Mouse (Mus musculus): ENCODE measurements around the gene Rlim. TPM values are rescaled to one million over a fixed set of nuclear protein-coding genes. Genes with fewer than 3 reads are reported as not detected.

Rlim gene
- 10 to 100 TPM; 23.1 to 23.9 TPM for total RNA-seq (2021)
- long read RNA-seq, experiment 1, full-length matches to known transcripts: 2 of 5 reads
- long read RNA-seq, experiment 1, partial matches to known transcripts: 0 of 5 reads
- long read RNA-seq, experiment 1, other reads (novel, unspliced or antisense): 3 of 5 reads
- long read RNA-seq, experiment 2, full-length matches to known transcripts: 4 of 4 reads
- long read RNA-seq, experiment 2, partial matches to known transcripts: 0 of 4 reads
- long read RNA-seq, experiment 2, other reads (novel, unspliced or antisense): 0 of 4 reads

DNA sequence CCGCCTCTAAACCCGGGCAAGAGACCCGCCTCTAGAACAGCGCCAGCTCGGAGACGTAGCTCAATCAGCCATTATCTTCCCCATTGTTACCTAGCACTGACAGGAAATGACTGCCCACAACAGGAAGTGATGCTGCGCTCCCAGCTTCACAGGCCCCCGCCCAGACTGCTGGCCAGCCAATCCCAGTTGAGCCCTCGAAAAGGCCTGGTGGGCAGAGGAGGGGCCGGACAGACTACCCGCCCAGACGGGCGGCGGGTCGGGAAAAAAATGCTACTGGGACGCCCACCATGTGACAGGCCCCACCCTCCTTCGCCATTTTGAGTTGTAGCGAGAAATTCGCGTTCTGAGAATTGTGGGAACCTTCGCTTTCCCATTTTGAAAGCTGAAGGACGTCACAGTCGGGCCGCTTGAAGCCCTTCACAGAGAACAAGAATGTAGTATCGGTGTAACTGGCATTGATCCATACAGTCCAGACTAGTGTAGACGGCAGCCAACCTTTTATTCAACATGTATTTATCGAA lies at the start of gene Rlim:
Rlim (minus strand) TSS at position 116 of the 521 bp plus-strand sequence.
- DNase-seq: peak; percentile 86 to 97

DNA sequence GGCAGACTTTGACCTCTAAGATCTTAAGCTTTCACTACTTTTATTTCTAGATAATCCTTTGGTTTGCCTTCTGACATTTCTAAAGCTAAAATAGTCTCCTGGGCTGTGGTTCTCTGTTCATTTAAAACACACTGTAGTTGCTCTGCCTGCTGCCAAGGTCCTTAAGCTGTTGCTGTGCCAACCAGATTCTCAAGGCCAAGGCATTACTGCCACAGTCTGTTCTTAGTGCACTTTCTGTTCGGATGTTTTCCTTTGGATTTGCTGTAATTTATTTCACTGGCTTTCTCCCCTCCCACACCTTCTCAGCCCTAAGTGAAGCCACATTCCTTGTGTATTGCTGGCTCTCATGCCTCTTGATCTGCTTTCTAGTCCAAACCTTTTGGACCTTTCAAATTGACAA lies 36.1 kb upstream of the Rlim start:
- peak in 1 of 2 experiments; percentile 6 for DNase-seq

DNA sequence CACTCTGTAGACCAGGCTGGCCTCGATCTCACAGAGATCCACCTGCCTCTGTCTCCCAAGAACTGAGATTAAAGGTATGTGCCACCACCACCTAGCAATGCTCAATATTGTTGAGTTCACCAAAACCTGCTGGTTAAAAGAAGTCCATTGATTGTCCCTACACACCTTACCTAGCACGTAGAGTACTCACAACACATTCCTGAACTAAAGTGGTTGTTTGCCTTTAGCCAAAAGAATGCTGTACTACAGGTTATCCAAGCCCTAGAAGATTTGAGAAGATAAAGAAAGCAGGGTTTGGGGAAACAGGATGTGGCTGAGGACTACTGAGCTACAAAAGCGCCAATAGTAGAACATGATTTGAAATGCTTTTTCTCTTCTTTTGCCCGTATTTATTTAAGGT lies 34.0 kb upstream of the Rlim start:
- DNase-seq: no peak

DNA sequence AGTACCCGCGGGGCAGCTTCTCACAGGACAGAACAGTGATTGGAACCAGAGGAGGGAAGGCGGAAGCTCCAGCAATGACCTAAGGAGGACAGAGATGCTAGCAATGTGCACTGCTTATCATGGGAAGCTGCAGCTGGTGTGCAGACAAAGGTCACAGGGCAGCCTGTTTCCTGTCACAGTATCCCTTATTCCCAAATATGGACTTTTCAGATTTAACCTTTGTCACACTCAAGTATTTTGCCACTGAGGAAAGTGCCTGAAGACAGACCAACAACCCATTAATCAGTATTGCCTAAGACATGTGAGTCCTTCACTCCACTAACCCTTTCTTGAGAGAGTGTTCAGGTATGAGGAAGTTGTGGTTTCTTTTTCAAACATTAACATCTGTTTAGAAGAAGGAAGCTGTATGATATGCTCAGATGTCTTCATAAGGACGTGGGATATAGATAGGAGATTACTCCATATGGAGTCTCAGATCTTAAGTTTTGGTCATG lies 32.3 kb upstream of the Rlim start:
- peak; percentile 12 to 37 for DNase-seq

DNA sequence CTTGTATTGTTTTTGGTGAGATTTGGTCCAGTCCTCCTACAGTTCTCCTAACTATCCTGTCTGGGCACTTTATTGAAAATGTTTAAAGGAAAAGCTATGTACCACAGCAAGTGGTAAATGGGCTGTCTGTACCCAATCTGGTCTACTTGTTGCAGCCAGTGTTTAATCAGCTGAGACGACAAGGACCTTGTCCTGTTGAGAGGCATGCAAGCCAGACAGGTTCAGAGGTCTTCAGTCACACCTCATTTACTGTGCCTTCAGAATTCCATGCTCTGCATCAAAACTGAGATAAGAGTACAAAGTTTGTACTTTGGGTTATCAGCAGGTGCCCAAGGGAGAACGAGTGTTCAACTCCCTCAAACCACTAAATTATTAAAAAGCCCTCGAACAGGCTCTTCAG lies 13.7 kb upstream of the Rlim start:
- DNase-seq: no peak

DNA sequence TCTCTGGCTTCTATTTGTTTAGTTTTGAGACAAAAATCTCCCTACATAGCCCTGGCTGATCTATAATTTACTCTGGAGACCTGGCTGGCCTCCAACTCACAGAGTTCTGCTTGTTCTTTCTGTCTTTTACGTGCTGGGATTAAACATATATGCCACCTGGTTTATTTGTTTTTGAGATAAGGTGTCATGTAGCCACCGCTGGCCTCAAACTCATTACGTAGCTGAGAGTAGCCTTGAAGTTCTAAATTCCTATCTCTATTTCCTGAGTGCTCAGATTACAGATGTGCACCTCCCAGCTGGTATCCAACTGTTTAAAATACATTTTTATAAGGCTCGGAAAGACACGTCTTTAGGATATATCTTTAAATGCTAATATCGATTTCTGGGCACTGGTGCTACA lies 12.8 kb upstream of the Rlim start:
- DNase-seq: no peak

DNA sequence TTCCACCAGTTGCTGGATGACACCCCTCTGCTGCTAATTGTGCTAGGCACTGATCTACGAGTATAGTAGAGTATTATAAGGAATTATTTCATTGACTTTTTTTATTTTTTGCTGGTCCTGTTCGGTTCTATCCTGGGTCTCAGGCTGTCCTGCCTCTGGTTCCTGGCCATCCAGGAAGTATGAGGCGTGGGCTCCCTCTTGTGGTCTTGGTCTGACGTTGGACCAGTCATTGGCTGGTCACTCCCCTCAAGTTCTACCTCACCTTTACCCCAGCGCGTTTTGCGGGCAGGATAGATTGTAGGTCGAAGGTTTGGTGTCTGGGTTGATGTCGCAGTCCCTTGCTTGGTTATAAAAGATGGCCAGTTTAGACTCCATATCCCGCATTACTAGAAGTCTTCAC lies 10.6 kb upstream of the Rlim start:
- DNase-seq: peak; percentile 1 to 35

DNA sequence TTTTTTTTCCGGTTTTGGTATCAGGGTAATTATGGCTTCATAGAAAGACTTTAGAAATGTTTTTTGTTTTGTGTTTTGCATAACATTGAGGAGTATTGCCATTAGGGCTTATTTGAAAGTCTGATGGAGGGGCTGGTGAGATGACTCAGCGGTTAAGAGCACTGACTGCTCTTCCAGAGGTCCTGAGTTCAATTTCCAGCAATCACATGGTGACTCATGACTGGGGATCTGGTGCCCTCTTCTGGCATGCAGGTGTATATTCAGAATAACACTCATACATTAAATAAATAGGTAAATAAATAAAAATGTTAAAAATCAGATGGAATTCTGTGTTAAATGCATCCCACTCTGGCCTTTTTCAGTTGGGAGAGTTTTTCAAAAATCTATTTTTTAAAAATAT lies 9.3 kb upstream of the Rlim start:
- peak; percentile 25 to 43 for DNase-seq

DNA sequence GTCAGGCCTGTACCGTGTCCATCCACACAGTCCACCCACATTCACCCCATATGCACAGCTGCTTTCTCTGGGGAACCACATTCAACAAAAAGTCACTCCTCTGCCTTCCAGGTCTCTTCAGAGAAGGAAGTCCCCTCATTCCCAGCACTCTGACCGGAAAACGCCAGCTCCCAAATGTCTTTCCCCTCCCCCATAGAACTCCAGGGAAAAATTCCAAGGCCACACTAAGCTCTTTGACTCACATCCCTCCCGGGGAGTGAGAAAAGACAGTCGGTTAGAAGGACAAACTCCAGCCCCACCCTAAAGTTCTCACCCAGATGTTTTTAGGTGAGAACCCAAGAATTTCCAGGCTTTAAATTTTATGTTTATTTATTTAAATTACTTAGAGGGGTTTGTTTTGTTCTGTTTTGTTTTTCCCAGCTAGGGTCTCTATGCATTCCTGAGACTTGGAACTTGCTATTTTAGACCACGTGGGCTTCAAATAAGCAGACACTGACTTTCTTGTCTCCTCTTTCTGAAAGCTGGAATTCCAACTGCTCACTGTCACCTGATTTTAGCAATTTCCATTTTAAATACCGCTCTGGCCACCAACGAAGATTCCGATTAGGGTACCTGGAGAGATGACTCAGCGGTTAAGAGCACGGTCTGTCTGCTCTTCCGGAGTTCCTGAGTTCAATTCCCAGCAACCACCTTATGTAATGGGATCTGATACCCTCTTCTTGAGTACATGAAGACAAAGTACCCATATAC lies 6.3 kb upstream of the Rlim start:
- DNase-seq: peak; percentile 18 to 19

DNA sequence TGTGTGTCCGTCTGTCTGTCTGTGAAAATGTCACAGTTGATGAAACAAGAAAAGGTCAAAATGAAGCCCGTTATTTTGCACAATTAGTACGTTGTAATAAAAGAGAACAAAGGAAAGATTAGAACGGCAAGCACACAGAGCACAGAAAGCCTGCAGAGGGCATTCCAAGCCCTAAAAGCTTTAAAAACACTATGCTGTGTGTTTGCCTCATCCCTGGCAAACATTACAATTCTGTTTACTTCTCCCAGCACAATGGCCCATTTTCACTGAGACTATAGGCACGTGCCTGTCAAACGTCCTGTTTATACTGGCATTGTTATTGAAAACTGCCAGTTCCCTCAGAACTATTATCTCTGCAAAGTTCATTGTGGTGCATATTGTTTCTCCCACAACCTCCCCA lies 5.1 kb upstream of the Rlim start:
- DNase-seq: no peak

DNA sequence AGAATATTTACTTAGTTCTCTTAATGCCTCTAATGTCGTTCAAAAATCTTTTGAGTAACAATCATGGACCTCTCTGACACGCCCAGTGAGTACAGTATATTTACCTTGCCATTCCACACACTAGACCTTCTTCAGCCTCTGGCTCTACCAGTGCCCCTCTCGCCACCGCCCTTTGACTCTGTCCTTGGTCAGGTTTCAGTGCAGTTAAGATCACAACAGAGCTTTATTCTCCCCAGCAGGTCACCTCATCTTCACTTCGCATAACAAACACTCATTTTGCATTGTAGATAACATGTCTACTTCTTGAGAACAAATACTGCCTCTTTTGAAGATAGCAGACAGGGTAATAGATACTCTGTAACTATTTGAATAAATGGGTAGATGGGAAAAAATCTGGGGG lies 3.9 kb upstream of the Rlim start:
- no peak for DNase-seq

DNA sequence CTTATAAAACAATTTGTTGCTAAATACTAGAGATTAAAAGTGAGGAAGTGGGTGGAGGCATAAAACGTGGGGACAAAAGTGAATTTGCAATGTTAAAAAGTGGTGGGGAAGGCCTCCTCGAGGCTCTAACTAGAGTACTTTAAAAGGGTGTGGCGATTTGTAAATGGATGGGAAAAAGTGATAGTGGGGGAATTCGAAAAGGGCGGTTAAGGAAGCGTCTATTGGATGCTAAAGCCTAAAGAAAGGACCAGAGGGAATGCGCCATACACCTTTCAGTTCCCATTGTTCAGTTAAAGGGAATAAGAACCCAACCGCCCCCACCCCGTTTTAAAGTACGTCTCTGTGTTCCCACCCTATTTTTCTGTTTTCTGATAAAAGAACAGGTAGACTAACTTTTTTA lies 722 bp upstream of the Rlim start:
- peak in 1 of 2 experiments; percentile 0 for DNase-seq

DNA sequence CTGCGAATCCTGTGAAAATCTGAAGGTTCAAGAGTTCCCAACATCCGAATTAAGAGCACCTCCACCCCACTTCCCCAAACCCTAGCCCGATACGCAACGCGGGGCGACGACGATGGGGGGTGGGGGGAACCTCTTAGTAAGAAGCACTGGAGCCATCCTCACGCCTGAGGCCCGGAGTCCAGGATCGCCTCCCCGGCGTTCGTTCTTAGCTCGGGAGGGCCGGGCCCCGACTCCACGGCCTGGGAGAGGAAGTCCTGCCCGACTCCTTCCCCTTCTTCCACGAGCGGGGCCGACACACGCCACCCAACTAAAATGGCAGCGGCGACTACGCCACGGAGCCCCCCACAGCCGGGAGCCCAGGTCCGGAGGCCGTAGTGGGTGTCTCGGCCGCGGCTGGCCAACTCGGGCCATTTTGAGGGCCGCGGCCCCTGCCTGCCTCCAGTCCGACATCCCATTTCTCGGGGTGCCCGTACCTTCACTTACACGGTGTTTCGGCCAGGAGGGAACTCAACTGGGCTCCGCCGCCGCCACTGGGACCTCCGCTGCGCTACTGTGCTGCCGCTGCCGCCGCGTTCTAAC lies 405 bp downstream of the Rlim start:
- no peak for DNase-seq

DNA sequence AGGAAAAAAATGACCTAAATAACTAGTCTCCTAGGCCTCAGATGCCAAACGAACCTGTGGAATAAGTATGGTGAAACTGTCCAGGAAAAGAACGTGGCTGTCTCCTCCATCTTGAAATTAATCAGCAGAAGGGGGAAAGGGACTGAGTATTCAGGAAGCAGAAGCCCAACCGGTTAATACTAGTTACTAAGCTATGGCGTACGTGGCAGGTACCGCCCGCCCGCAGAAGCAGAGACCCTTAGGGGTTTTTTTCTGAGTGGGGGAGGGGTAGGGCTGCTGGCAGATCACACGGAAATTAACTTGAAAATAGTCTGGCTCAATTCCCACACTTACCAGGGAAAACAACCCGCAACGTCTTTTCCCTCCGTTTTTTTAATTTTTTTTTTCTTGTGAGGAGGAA lies 1.0 kb downstream of the Rlim start:
- DNase-seq: peak; percentile 7 to 39

DNA sequence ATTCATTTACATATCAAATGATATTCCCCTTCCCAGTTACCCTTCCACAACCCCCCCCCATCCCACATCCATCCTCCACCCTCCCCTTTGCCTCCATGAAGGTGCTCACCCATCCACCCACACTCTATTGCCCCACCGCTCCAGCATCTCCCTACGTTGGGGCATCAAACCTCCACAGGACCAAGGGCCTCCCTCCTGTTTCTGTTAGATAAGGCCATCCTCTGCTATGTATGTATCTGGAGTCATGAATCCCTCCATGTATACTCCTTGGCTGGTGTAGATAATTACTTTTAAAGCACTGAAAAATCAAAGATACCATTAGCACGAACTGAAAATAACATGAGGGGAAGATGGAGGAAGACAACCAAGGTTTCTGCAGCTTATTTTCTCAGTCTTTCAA lies 41.4 kb downstream of the Rlim start:
- no peak for DNase-seq

DNA sequence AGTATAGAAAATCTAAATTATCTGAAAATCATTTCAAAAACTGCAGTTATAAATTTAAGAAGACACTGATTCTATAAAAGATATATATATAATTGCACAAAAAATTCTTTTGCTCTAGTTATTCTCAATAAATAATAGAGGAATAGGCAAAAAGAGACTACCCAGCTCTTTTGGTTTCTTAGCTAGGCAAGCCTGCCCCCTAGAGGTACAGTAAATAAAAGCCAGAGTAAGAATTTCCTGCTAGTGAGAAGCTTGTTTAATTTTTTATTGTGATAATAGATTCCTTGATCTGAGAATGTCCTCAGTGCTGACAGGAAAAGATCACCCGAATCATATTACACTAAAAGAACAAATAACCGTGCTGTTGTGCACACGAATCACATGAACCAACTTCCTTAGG lies 43.8 kb downstream of the Rlim start:
- DNase-seq: peak in 1 of 2 experiments; percentile 39

DNA sequence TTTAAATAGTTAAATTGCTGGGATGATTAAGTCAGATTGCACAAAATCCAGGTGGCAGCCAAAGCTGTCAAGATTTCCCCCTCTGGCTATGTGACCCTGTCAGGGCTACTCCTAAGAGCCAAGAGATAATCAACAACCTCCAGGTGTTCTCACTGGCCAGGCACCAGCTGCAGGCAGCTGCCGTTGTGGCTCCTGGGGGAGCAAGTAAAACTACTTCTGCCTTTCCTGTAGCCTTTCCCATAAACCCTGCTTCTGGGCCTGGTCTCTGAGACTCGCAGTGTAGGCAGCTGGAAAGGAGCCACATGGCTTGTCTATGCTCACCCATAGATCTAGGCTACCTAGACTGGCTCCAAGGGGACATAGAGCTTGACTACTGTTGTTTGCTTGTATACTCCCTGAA lies 58.6 kb downstream of the Rlim start:
- peak; percentile 13 to 15 for DNase-seq

DNA sequence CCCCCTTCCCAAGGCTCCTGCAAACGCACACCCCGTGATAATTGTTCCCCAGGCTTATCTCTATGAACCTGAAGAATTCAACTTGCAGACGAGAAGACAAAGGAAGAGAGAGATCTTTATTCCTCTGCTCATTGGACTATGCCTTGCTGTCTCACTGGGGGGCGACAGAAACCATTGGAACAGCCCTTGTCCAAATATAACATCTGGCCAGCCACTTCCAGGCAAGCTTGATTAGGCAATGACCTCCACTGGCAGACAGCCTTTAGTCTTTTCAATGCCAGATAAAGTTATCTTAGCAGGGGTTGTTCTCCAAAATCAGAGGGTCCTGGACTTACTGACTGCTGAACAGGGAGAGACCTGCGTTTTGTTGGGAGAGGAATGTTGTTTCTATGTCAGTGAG lies 62.1 kb downstream of the Rlim start:
- DNase-seq: peak; percentile 60 to 72

DNA sequence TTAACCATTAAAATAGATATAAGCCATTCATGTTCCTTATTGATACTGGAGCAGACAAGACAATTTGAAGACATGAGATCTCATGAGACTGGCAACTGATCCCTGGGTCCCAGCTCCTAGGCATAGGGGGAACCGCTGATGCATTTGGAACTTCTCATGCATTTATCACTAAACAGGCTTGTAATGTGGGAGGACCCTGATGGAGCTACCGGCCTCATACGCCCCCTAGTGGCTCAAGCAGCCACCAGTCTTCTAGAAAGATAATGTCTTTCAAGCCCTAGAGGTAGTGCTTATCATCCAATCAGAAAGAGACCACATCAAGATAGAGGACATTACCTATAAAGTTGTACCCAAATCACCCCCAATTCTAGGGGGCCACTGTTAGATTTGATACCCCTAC lies 66.3 kb downstream of the Rlim start:
- DNase-seq: peak; percentile 12 to 44

Measured in heart, adult 18-20 months (tissue).